Mouse (Mus musculus): ENCODE results near the gene Pnck. TPM values are rescaled to one million over a fixed set of nuclear protein-coding genes. Genes with fewer than 3 reads are reported as not detected.
A peak's percentile ranks its signal among the peaks of the same experiment; 100 is the strongest.

The Pnck gene
- polyA plus RNA-seq, 2 experiments, result 20.9 to 27.4 TPM

DNA sequence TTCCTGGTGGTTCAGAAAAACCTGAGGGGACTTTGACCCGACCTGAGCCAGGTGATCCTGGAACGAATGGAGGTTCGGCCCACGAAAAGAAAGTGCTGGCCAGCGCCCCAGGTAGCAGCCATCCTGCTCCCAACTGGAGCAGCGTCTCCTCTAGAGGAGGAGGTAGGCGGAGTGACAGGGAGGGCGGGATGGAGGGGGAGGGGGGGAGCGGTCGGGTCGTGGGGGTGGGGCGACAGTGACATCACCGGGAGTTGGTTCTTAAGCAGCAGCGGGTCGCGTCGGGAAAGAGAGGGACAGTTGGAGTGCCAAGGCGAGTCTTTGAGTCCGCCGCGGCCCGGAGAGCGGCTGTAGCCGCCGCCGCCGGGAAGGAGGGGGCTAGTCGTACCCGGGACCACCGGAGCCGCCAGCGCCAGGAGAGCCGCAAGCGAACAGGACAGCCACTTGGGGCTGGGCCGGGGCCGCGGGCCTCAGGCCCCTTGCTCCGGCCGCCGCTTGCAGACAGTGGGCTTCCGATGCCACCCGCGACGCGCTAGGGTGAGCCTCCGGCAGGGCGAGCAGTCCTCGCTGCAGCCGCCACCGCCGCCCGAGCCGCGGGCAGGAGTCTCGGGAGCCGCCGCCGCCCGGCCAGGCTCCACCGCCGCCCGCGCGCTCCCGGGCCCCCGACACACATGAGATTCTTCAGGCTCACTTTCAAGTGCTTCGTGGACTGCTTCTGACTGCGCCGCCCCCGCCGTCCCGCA lies 13.1 kb upstream of the Pnck start, which contains the start of gene Slc6a8:
Gene Slc6a8, plus strand, starts transcription at position 272 of the 740 bp plus-strand sequence.
- Histone ChIP-seq H3K4me1 (ENCODE audit: control insufficient read depth, insufficient read depth, low read length) (0 out of 2 replicates have a peak, but pooled peaks cover 3% of the 10 kb centered on the region), H3K27ac (replicated peaks; ENCODE audit: low read depth, low read length) (peak within 1 kb of the TSS; percentile 58), H3K9ac (ENCODE audit: low read depth, low read length, severe bottlenecking) (peak within 1 kb of the TSS; percentile 76), H3K4me3 (replicated peaks; ENCODE audit: low read length) (peak within 1 kb of the TSS; percentile 55), H3K36me3 (ENCODE audit: control insufficient read depth, insufficient read depth, low read length) (peaks cover 9% of the 10 kb centered on the region; the same call in 1 of the 2 replicates), H3K9me3 (ENCODE audit: control insufficient read depth, low read length) (no peaks in the 10 kb centered on the region), H3K4me2 (replicated peaks; ENCODE audit: low read depth, low read length, severe bottlenecking) (peak within 1 kb of the TSS; percentile 64), H3K27me3 (ENCODE audit: control insufficient read depth, insufficient read depth, low read length) (no peaks in the 10 kb centered on the region)
- DNase-seq (ENCODE audit: low spot score) (peak; percentile 68), ATAC-seq (ENCODE audit: low FRiP score, low read depth) (peak; percentile 78)
- WGBS, result 15% methylated on average over 24 of the region's 72 CpGs
- peak; percentile 49; the same call in 1 of the 2 replicates for TF ChIP-seq POLR2A (IDR thresholded peaks at IDR 0.05; ENCODE audit: borderline replicate concordance, extremely low read depth, insufficient read depth, insufficient read length)

DNA sequence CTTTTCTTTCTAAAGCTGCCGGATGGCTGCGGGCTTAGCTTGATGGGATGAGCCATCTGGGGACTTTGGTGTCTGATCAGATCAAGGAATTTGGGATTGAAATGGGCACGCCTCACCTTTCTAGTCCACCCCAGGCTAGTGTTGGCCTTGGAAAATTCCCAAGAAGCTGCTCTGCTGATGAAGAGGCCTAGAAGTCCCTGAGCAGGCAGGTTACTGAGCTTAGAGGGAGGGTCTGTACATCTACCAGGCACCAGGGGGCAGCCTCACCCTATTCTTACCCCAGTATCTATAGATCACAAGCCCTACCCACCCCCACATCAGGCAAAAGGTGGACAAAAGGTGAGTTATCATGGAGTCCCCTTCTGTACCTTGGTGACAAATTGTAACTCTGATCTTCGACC lies 12.1 kb upstream of the Pnck start:
- Histone ChIP-seq H3K4me2 (replicated peaks; ENCODE audit: low read depth, low read length, severe bottlenecking) (peak overlapping the region; percentile 64), H3K9me3 (ENCODE audit: control insufficient read depth, low read length) (no peaks in the 10 kb centered on the region), H3K27ac (replicated peaks; ENCODE audit: low read depth, low read length) (no peak overlapping the region), H3K36me3 (ENCODE audit: control insufficient read depth, insufficient read depth, low read length) (peaks cover 6% of the 10 kb centered on the region; the same call in 1 of the 2 replicates), H3K9ac (ENCODE audit: low read depth, low read length, severe bottlenecking) (no peak overlapping the region), H3K4me3 (replicated peaks; ENCODE audit: low read length) (no peak overlapping the region), H3K4me1 (ENCODE audit: control insufficient read depth, insufficient read depth, low read length) (0 out of 2 replicates have a peak, but pooled peaks cover 3% of the 10 kb centered on the region), H3K27me3 (ENCODE audit: control insufficient read depth, insufficient read depth, low read length) (no peaks in the 10 kb centered on the region)
- ATAC-seq (ENCODE audit: low FRiP score, low read depth) (peak; percentile 66; the same call in 1 of the 2 replicates), DNase-seq (ENCODE audit: low spot score) (peak; percentile 44)
- WGBS, result 57% methylated on average over 4 of the region's 4 CpGs
- no peak for TF ChIP-seq POLR2A (IDR thresholded peaks at IDR 0.05; ENCODE audit: borderline replicate concordance, extremely low read depth, insufficient read depth, insufficient read length)

DNA sequence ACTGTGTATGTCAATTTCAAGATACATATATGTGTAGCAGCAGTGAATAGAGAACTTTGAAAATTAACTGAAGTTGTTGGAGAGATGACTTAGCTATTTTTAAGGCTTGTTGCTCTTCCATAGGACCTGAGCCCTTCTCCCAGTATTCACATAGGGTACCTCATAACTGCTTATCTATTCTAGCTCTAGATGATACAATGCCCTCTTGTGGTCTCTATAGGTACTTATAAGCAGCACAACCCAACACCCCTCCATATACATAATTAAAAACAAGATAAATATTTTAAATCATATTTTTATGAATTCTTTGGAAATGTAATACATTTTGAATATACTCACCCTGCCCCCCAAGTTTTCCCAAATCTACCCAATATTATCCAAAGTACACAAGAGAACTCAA lies 3.2 kb upstream of the Pnck start:
- no peak overlapping the region for H3K27ac ChIP-seq (replicated peaks; ENCODE audit: low read depth, low read length)
- no peaks in the 10 kb centered on the region for H3K27me3 ChIP-seq (ENCODE audit: control insufficient read depth, insufficient read depth, low read length)
- H3K9me3 ChIP-seq (ENCODE audit: control insufficient read depth, low read length), result no peaks in the 10 kb centered on the region
- H3K36me3 ChIP-seq (ENCODE audit: control insufficient read depth, insufficient read depth, low read length), result no peaks in the 10 kb centered on the region
- TF ChIP-seq POLR2A (IDR thresholded peaks at IDR 0.05; ENCODE audit: borderline replicate concordance, extremely low read depth, insufficient read depth, insufficient read length), result no peak
- no peak for ATAC-seq (ENCODE audit: low FRiP score, low read depth)
- no peak overlapping the region for H3K4me3 ChIP-seq (replicated peaks; ENCODE audit: low read length)
- no peak overlapping the region for H3K4me2 ChIP-seq (replicated peaks; ENCODE audit: low read depth, low read length, severe bottlenecking)
- DNase-seq (ENCODE audit: low spot score), result no peak
- H3K9ac ChIP-seq (ENCODE audit: low read depth, low read length, severe bottlenecking), result no peak overlapping the region
- no peaks in the 10 kb centered on the region for H3K4me1 ChIP-seq (ENCODE audit: control insufficient read depth, insufficient read depth, low read length)

DNA sequence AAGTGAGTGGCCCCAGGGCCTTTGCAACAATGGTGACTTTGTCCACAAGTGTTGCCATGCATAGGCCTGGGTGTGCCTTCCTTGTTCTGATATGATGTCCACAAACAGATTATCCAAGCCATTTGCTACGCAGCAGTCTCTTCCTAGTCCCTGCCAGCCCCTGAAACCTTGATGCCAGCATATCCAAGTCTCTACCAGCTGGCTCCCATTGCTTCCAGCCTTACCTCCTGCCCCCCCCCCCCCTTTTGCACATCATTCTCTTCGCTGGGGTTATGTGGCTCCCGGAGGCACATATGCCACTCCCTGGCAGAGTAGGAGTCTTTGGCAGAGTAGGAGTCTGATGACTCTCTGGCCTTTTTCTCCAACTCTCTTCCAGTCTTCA lies 358 bp upstream of the Pnck start:
- no peaks in the 10 kb centered on the region for H3K36me3 ChIP-seq (ENCODE audit: control insufficient read depth, insufficient read depth, low read length)
- H3K4me3 ChIP-seq (replicated peaks; ENCODE audit: low read length), result peak overlapping the region; percentile 44
- no peak overlapping the region for H3K27ac ChIP-seq (replicated peaks; ENCODE audit: low read depth, low read length)
- no peaks in the 10 kb centered on the region for H3K4me1 ChIP-seq (ENCODE audit: control insufficient read depth, insufficient read depth, low read length)
- H3K9ac ChIP-seq (ENCODE audit: low read depth, low read length, severe bottlenecking), result peak overlapping the region; percentile 54
- TF ChIP-seq POLR2A (IDR thresholded peaks at IDR 0.05; ENCODE audit: borderline replicate concordance, extremely low read depth, insufficient read depth, insufficient read length), result no peak
- H3K9me3 ChIP-seq (ENCODE audit: control insufficient read depth, low read length), result no peaks in the 10 kb centered on the region
- H3K4me2 ChIP-seq (replicated peaks; ENCODE audit: low read depth, low read length, severe bottlenecking), result peak overlapping the region; percentile 71
- no peaks in the 10 kb centered on the region for H3K27me3 ChIP-seq (ENCODE audit: control insufficient read depth, insufficient read depth, low read length)
- ATAC-seq (ENCODE audit: low FRiP score, low read depth), result no peak
- no peak for DNase-seq (ENCODE audit: low spot score)
- WGBS, result 59% methylated on average over 3 of the region's 3 CpGs

DNA sequence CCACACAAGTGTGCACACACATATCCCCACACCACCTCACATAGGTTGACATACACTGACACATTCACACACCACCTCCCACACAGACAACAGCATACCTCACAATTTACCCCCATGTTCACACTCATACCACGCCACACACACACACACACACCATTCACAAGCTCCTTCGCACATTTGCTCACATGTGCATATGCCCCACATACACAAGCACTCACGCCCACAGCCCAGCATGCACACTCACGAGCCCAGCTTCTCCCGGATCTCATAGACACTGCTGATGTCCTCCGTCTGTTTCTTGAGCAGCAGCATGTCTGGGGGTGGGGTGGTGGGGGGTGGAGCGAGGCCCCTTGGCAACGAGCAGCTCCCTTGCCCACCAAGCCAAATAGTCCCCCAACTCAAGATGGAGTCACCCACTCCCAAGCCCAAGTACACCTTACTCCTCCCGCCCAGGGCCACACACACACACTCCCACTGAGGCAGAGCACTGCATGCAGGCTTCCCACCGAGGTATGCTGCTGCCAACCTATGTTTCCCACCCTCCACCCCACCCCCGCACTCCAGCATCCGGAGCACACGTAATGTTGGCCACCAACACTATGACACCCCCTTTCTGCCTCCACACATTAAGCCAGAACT lies 862 bp downstream of the Pnck start:
- DNase-seq (ENCODE audit: low spot score), result no peak
- no peaks in the 10 kb centered on the region for H3K4me1 ChIP-seq (ENCODE audit: control insufficient read depth, insufficient read depth, low read length)
- H3K36me3 ChIP-seq (ENCODE audit: control insufficient read depth, insufficient read depth, low read length), result no peaks in the 10 kb centered on the region
- no peaks in the 10 kb centered on the region for H3K9me3 ChIP-seq (ENCODE audit: control insufficient read depth, low read length)
- H3K4me3 ChIP-seq (replicated peaks; ENCODE audit: low read length), result peak overlapping the region; percentile 44
- H3K9ac ChIP-seq (ENCODE audit: low read depth, low read length, severe bottlenecking), result peak overlapping the region; percentile 54; the same call in 1 of the 2 replicates
- no peak for ATAC-seq (ENCODE audit: low FRiP score, low read depth)
- TF ChIP-seq POLR2A (IDR thresholded peaks at IDR 0.05; ENCODE audit: borderline replicate concordance, extremely low read depth, insufficient read depth, insufficient read length), result no peak
- no peaks in the 10 kb centered on the region for H3K27me3 ChIP-seq (ENCODE audit: control insufficient read depth, insufficient read depth, low read length)
- 56% methylated on average over 12 of the region's 13 CpGs for WGBS
- no peak overlapping the region for H3K27ac ChIP-seq (replicated peaks; ENCODE audit: low read depth, low read length)
- peak overlapping the region; percentile 71 for H3K4me2 ChIP-seq (replicated peaks; ENCODE audit: low read depth, low read length, severe bottlenecking)
